Mouse (Mus musculus) spleen, adult 12 weeks (tissue): ENCODE data around the gene 4930544D05Rik.
A peak's percentile ranks its signal among the peaks of the same experiment; 100 is the strongest.

Experiments used
- DNase-seq: peaks from one replicate; pipeline ENCODE4 v3.0.0; 2022; ENCODE audit warnings: low spot score

Gene 4930544D05Rik

GRCm38 (mm10) chr11:70641241-70641640, 25.6 kb downstream of the 4930544D05Rik start:
- DNase-seq, result no peak

- DNase-seq, result no peak
These were observed 27.4 kb downstream of the 4930544D05Rik start for GRCm38 (mm10) chr11:70643051-70643450.

GRCm38 (mm10) chr11:70644564-70645103, 29.0 kb downstream of the 4930544D05Rik start:
- DNase-seq, result no peak

- no peak for DNase-seq
These were observed 30.0 kb downstream of the 4930544D05Rik start for GRCm38 (mm10) chr11:70645461-70646258.

GRCm38 (mm10) chr11:70646259-70646555, 30.6 kb downstream of the 4930544D05Rik start:
- DNase-seq, result no peak

GRCm38 (mm10) chr11:70646691-70647650, 31.3 kb downstream of the 4930544D05Rik start, which contains the start of the genes Rnf167 and Slc25a11:
Gene Rnf167, plus strand, starts transcription at chr11:70647235.
Gene Slc25a11, minus strand, starts transcription at chr11:70647479.
- DNase-seq, result peak; percentile 91

GRCm38 (mm10) chr11:70647716-70648420, 32.2 kb downstream of the 4930544D05Rik start:
- DNase-seq, result peak; percentile 46

- no peak for DNase-seq
These were observed 32.9 kb downstream of the 4930544D05Rik start for GRCm38 (mm10) chr11:70648512-70648911.

- no peak for DNase-seq
These were observed 33.6 kb downstream of the 4930544D05Rik start for GRCm38 (mm10) chr11:70649185-70649734.

- no peak for DNase-seq
These were observed 34.9 kb downstream of the 4930544D05Rik start for GRCm38 (mm10) chr11:70650322-70651175.

GRCm38 (mm10) chr11:70651391-70651790, 35.7 kb downstream of the 4930544D05Rik start:
- DNase-seq, result no peak

- DNase-seq, result no peak
These were observed 36.6 kb downstream of the 4930544D05Rik start for GRCm38 (mm10) chr11:70652029-70652883.

GRCm38 (mm10) chr11:70652884-70653344, 37.3 kb downstream of the 4930544D05Rik start:
- no peak for DNase-seq

GRCm38 (mm10) chr11:70653345-70654197, 37.9 kb downstream of the 4930544D05Rik start:
- DNase-seq, result peak; percentile 71

GRCm38 (mm10) chr11:70654198-70654922, 38.7 kb downstream of the 4930544D05Rik start, which contains the start of gene Pfn1:
Gene Pfn1, minus strand, starts transcription at chr11:70654644.
- DNase-seq, result peak; percentile 66

- DNase-seq, result no peak
These were observed 39.4 kb downstream of the 4930544D05Rik start for GRCm38 (mm10) chr11:70654923-70655570.
